Mouse (Mus musculus) heart, postnatal 4 days (tissue): ENCODE measurements around the gene Poc1a. TPM values are rescaled to one million over a fixed set of nuclear protein-coding genes. Genes with fewer than 3 reads are reported as not detected.

Experiments used
- total RNA-seq, 2 experiments: library from RNA; stranded (reverse); gene quantifications; 2 replicates each; pipeline ENCODE4 v1.2.3; 2021

Gene Poc1a
- total RNA-seq, 2 experiments from 2014 or later, result 17.0 to 19.3 TPM

Other genes starting within 250 kb of the Poc1a start
- gene Col6a4, start 184.3 kb upstream of the Poc1a start, total RNA-seq, result under 1 TPM; 0.07 to 0.09 TPM
- gene Glyctk, start 122.9 kb upstream of the Poc1a start, total RNA-seq, result 1 to 10 TPM; 2.3 to 3.5 TPM
- gene Wdr82, start 110.1 kb upstream of the Poc1a start, total RNA-seq, result 10 to 100 TPM; 90.0 to 98.5 TPM
- gene Ppm1m, start 81.3 kb upstream of the Poc1a start, total RNA-seq, result 10 to 100 TPM; 14.0 to 14.8 TPM
- gene Twf2, start 78.0 kb upstream of the Poc1a start, total RNA-seq, result 10 to 100 TPM; 62.1 to 63.6 TPM
- gene Tlr9, start 58.5 kb upstream of the Poc1a start, total RNA-seq, result under 1 TPM; 0.43 TPM
- gene Alas1, start 32.4 kb upstream of the Poc1a start, total RNA-seq, result 100 to 1,000 TPM; 404 to 423 TPM
- gene Dusp7, start 87.6 kb downstream of the Poc1a start, total RNA-seq, result 10 to 100 TPM; 26.2 to 33.5 TPM
- 100 to 1,000 TPM; 471 to 490 TPM for gene Rpl29, start 148.4 kb downstream of the Poc1a start, total RNA-seq
- 10 to 100 TPM; 20.5 to 20.6 TPM for gene Acy1, start 157.3 kb downstream of the Poc1a start, total RNA-seq
- 1 to 10 TPM; 4.5 to 5.0 TPM for gene Abhd14b, start 166.4 kb downstream of the Poc1a start, total RNA-seq
- gene Abhd14a, start 166.6 kb downstream of the Poc1a start, total RNA-seq, result 10 to 100 TPM; 23.7 to 26.1 TPM
- gene Pcbp4, start 172.2 kb downstream of the Poc1a start, total RNA-seq, result 100 to 1,000 TPM in 1 of 2 experiments, 10 to 100 TPM in 1; 96.8 to 101 TPM
- under 1 TPM in 1 of 2 experiments, not detected in 1; 0.14 TPM for gene Gpr62, start 184.9 kb downstream of the Poc1a start, total RNA-seq
- gene Rrp9, start 194.9 kb downstream of the Poc1a start, total RNA-seq, result 10 to 100 TPM; 21.3 to 23.3 TPM
- 1 to 10 TPM; 7.5 to 8.3 TPM for gene Parp3, start 195.9 kb downstream of the Poc1a start, total RNA-seq
- gene Iqcf1, start 218.9 kb downstream of the Poc1a start, total RNA-seq, result not detected
- not detected for gene Iqcf5, start 233.5 kb downstream of the Poc1a start, total RNA-seq